Mouse (Mus musculus): ENCODE measurements around the gene Fibp. TPM values are rescaled to one million over a fixed set of nuclear protein-coding genes. Genes with fewer than 3 reads are reported as not detected.
A peak's percentile ranks its signal among the peaks of the same experiment; 100 is the strongest.

Fibp gene
- polyA plus RNA-seq, 1 experiment from 2014 or later: 192 TPM

DNA sequence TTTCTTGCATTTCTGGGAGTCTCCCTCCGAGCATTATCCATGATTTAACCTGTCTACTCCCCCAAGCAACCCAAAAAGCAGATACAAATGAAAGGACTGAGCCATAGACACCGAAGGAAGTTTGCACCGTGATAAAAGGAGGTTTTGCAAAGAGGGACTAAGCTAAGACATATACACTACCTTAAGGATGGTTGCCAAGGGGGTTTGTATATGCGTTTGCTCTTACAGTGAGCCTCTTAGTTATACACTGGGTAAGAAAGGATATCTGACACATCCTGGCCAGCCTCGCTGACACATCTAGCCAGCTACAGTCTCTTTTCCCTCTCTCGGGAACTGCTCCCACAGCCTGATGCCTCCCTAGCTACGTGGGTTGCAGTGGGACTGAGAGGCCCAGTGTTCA is 26.5 kb upstream of the Fibp start:
- Histone ChIP-seq H3K4me1 (replicated peaks) (peaks cover 12% of the 10 kb centered on the region), H3K27me3 (no peaks in the 10 kb centered on the region), H3K4me2 (replicated peaks) (no peak overlapping the region), H3K9ac (replicated peaks) (no peak overlapping the region), H3K36me3 (no peaks in the 10 kb centered on the region), H3K27ac (no peak overlapping the region), H3K9me3 (no peaks in the 10 kb centered on the region), H3K4me3 (replicated peaks) (no peak overlapping the region)
- ATAC-seq: no peak
- WGBS: 72% methylated on average over 7 of the region's 7 CpGs

DNA sequence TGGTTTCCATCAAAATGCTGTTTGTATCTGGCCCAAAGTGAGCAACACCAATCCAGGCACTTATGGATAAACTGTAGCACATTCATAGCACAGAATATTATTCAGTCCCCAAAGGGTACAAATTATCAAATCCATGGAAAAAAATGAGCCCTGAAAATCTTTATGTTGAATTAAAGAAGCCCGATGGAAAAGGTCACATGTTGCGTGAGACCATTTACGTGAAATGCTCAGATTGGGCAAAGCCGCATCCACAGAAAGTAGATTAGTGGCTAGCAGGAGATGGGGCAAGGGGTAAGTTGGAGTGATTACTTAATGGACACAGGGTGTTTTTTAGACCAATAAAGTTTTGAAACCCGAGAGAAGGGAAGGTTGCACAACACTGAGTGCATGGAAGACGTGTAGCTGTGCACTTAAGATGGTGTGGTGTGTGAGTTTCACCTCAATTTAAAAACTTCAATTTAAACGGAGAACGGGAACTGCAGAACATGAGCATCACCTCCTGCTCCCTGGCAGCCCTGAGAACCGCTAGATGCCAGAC is 16.0 kb upstream of the Fibp start:
- H3K27me3 ChIP-seq: peaks cover 53% of the 10 kb centered on the region

DNA sequence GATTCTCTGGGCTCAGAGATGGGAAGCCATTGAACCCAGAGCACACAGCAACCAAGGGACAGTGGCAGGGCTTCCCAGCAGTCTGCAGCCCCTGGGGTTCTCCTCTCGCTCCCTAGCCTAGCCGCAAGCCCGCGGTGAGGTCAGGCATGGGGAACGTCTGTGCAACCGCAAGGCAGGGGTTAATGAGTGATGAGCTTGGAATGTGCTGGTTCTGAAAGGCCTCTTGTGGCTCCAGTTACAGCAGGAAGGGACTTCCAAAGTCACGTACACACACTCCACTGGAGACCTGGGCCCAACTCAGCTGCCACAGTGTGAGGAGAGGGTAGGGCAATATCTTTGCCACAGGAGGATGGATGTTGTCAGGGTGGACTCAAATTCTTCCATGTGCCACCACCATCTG is 15.5 kb upstream of the Fibp start:
- no peak overlapping the region for H3K4me2 ChIP-seq (replicated peaks)
- ATAC-seq: no peak
- H3K36me3 ChIP-seq: no peaks in the 10 kb centered on the region
- no peak overlapping the region for H3K27ac ChIP-seq
- 34% methylated on average over 7 of the region's 7 CpGs for WGBS
- H3K9ac ChIP-seq (replicated peaks): no peak overlapping the region
- H3K27me3 ChIP-seq: peaks cover 58% of the 10 kb centered on the region
- H3K9me3 ChIP-seq: peaks cover 3% of the 10 kb centered on the region; the same call in 1 of the 2 replicates
- peaks cover 18% of the 10 kb centered on the region for H3K4me1 ChIP-seq (replicated peaks)
- no peak overlapping the region for H3K4me3 ChIP-seq (replicated peaks)

More for the DNA sequence above, 16.0 kb upstream of the Fibp start:
- H3K4me3 ChIP-seq (replicated peaks): no peak overlapping the region
- H3K4me2 ChIP-seq (replicated peaks): no peak overlapping the region
- no peak overlapping the region for H3K27ac ChIP-seq
- WGBS: 69% methylated on average over 9 of the region's 9 CpGs
- no peak overlapping the region for H3K9ac ChIP-seq (replicated peaks)
- no peaks in the 10 kb centered on the region for H3K36me3 ChIP-seq
- ATAC-seq: no peak
- H3K9me3 ChIP-seq: peaks cover 3% of the 10 kb centered on the region; the same call in 1 of the 2 replicates
- H3K4me1 ChIP-seq (replicated peaks): peaks cover 18% of the 10 kb centered on the region

DNA sequence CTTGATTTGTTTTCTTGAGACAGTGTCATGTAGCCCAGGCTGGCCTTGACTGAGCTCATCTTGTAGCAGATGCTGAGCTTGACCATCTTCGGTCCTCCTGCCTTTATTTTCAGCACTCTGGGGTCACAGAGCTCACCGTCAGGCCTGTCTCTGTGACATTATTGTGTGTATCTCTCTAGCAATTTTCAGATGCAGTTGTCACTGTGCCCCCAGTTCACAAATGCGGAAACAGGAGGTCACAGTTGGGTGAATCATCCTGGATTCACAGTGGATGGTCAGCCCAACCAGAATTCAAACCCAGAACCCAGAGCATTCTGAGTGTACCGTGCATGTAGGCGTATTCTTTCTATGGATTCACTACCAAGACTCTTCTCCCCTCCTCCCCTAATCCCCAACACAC is 14.7 kb upstream of the Fibp start:
- no peak overlapping the region for H3K9ac ChIP-seq (replicated peaks)
- H3K4me2 ChIP-seq (replicated peaks): no peak overlapping the region
- WGBS: 88% methylated on average over 5 of the region's 5 CpGs
- no peak overlapping the region for H3K27ac ChIP-seq
- no peaks in the 10 kb centered on the region for H3K9me3 ChIP-seq
- H3K4me3 ChIP-seq (replicated peaks): no peak overlapping the region
- no peak for ATAC-seq
- peaks cover 18% of the 10 kb centered on the region for H3K4me1 ChIP-seq (replicated peaks)
- no peaks in the 10 kb centered on the region for H3K36me3 ChIP-seq
- H3K27me3 ChIP-seq: peaks cover 66% of the 10 kb centered on the region

DNA sequence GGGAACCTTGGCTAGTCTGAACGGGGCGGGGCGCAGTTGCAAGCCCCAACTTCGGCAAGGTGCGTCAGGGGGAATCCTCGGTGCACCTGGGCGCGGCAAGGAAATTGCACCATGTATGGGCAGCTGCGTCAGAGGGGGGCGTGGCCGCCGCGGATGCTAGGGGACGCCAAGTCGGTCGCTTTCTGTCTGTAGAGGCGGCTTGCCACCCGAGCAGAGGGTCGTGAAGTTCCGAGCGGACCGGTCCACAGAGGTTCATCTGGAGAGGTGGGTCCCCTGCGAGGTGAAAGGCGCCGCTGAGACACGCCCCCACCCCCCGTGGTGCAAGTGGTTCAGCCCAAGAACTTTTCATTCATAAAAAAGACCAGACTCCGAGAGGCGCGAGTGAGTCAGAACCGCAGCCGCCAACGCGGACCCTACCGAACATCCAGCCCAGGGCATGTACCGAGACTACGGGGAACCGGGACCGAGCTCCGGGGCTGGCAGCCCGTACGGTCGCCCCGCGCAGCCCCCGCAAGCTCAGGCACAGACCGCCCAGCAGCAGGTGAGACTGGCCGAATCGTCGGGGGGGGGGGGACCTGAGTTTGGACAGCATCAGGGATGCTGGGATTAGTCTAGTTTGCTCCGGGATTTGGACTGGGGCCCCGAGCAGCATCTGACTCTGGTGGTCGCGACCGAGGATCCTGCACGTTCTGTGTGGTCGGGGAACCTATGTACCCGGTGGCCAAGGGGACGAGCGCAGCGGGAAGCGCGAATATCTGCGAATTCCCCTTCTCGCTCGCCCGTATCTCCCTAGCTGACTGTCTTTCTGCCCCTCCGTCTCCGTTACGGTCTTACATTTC is 12.7 kb upstream of the Fibp start, which contains the start of gene Fosl1:
TSS of gene Fosl1 (plus strand) at position 33 of the 839 bp plus-strand sequence.
- Histone ChIP-seq H3K4me3 (replicated peaks) (peak within 1 kb of the TSS; percentile 43), H3K27me3 (peaks cover 76% of the 10 kb centered on the region), H3K9me3 (no peaks in the 10 kb centered on the region), H3K4me2 (replicated peaks) (peak within 1 kb of the TSS; percentile 84), H3K9ac (replicated peaks) (peak within 1 kb of the TSS; percentile 51), H3K27ac (no peak within 1 kb of the TSS), H3K4me1 (replicated peaks) (peaks cover 18% of the 10 kb centered on the region), H3K36me3 (no peaks in the 10 kb centered on the region)
- ATAC-seq: peak; percentile 72
- WGBS: under 1% methylated on average over 70 of the region's 70 CpGs

DNA sequence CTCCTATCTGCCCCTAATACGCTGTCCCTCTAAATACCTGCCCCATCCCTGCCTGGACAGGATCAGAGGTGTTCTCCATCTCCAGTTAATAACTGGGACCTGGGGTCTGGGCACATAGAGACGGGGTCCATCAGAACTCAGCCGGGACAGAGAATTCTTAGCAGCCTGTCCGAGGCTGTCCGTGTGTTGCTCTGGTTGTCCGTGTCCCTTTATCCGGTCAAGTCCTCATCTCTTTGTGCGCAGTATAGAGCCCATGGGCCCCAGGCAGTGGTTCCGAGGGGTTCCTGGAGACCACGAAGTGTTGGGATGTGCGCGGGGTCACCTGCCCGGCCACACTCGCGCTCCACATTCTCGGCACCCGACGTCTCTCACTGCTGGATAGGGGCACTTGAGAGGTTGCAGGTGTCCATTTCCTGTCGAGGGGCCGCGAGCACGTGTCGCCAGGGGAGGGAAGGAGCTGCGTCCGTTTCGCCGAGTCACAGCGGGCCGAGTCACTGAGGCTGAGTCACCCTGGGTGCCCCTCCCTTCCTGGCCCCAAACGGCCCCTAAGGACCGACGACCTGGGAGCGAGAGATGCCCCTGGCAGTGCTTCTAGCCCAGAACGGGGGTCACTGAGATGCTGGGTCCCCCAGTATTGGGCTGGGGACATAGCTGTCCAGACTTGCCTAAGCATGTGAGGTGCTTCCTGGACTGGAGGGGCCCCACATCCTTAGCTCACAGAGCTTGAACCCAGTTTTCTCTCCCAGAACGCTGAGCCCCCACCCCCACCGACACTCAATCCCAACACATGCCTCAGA is 11.9 kb upstream of the Fibp start:
- H3K27me3 ChIP-seq: peaks cover 76% of the 10 kb centered on the region
- H3K4me1 ChIP-seq (replicated peaks): peaks cover 18% of the 10 kb centered on the region
- H3K27ac ChIP-seq: no peak overlapping the region
- 7% methylated on average over 36 of the region's 36 CpGs for WGBS
- peak overlapping the region; percentile 51; the same call in 1 of the 2 replicates for H3K9ac ChIP-seq (replicated peaks)
- H3K36me3 ChIP-seq: no peaks in the 10 kb centered on the region
- H3K4me3 ChIP-seq (replicated peaks): peak overlapping the region; percentile 43
- peak overlapping the region; percentile 84 for H3K4me2 ChIP-seq (replicated peaks)
- no peaks in the 10 kb centered on the region for H3K9me3 ChIP-seq
- peak; percentile 21; the same call in 1 of the 2 replicates for ATAC-seq

DNA sequence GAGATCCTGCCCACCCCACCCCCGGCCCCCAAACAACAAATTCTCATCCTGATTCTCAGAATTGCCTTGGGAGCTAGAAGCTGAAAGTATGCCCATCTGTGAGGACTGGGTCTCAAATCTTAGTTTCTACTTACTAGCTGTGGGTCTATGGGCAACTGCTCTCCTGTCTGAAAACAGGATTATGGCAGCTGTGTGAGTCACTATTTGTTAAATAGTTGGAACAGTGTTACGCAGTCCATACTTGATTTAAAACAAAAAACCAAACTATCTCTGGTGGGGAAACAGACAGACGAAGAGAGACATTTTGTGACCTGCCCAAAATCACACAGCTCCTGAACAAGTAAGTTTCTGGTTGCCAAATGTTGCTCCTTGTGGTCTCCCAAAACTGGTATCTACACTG is 10.7 kb upstream of the Fibp start:
- no peak overlapping the region for H3K4me3 ChIP-seq (replicated peaks)
- H3K9me3 ChIP-seq: no peaks in the 10 kb centered on the region
- no peak overlapping the region for H3K4me2 ChIP-seq (replicated peaks)
- no peak overlapping the region for H3K9ac ChIP-seq (replicated peaks)
- 87% methylated on average over 3 of the region's 3 CpGs for WGBS
- ATAC-seq: no peak
- peaks cover 4% of the 10 kb centered on the region for H3K36me3 ChIP-seq
- H3K27me3 ChIP-seq: peaks cover 69% of the 10 kb centered on the region
- H3K27ac ChIP-seq: no peak overlapping the region
- peaks cover 19% of the 10 kb centered on the region for H3K4me1 ChIP-seq (replicated peaks)

DNA sequence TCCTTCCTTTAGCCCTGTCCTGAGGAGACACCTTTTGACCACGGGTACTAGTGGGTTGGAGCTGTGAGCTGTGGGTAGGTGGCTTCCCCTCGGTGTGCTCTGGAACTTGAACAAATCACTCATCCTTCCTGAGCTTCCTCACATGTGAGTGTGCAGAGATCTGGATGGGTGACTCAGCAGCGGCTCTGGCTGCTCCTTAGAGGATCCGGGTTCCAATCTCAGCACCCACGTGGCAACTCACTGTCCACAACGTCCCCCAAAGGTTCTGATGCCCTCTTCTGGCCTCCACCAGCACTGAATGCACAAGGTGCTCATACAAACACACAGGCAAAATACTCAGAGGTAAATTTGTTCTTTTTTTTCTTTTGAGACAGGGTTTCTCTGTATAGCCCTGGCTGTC is 8.6 kb upstream of the Fibp start:
- no peak for ATAC-seq
- Histone ChIP-seq H3K4me2 (replicated peaks) (no peak overlapping the region), H3K9ac (replicated peaks) (no peak overlapping the region), H3K4me1 (replicated peaks) (peaks cover 40% of the 10 kb centered on the region), H3K9me3 (no peaks in the 10 kb centered on the region), H3K36me3 (peaks cover 4% of the 10 kb centered on the region), H3K27ac (no peak overlapping the region), H3K4me3 (replicated peaks) (no peak overlapping the region), H3K27me3 (peaks cover 50% of the 10 kb centered on the region)
- WGBS: 77% methylated on average over 6 of the region's 6 CpGs

DNA sequence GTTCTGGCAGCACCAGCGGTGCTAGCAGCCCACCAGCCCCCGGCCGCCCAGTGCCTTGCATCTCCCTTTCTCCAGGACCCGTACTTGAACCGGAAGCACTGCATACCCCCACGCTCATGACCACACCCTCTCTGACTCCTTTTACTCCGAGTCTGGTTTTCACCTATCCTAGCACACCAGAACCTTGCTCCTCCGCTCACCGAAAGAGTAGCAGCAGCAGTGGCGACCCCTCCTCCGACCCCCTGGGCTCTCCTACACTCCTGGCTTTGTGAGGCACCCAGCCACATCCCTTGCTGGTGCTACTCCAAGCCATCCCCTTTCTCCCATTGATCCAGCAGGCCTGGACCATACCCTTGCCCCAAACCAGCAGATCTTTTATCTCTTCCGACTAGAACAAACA is 5.4 kb upstream of the Fibp start:
- Histone ChIP-seq H3K27ac (no peak overlapping the region), H3K27me3 (peaks cover 33% of the 10 kb centered on the region), H3K4me2 (replicated peaks) (peak overlapping the region; percentile 99), H3K4me3 (replicated peaks) (peak overlapping the region; percentile 79; the same call in 1 of the 2 replicates), H3K9me3 (no peaks in the 10 kb centered on the region), H3K9ac (replicated peaks) (peak overlapping the region; percentile 93), H3K4me1 (replicated peaks) (peaks cover 33% of the 10 kb centered on the region), H3K36me3 (peaks cover 4% of the 10 kb centered on the region)
- 84% methylated on average over 12 of the region's 12 CpGs for WGBS
- ATAC-seq: no peak

DNA sequence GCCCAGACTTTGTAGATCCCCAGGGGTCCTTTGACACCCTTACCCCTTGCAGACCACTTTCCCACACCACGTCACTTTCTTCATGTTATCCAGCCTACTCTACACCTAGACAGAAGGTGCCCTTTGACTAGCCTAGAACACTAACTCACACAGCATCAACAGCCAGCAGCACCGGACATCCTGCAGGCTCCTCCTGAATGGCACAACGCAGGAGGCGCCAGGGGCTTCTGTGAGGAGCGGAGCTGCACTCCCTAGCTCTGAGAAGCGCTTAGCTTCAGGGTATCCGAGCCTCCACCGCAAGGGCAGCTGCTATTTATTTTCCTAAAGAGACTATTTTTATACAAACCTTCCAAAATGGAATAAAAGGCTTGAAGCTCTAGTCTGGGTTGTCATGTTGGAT is 4.8 kb upstream of the Fibp start:
- H3K4me3 ChIP-seq (replicated peaks): peak overlapping the region; percentile 79
- no peak overlapping the region for H3K27ac ChIP-seq
- peaks cover 27% of the 10 kb centered on the region for H3K27me3 ChIP-seq
- H3K4me2 ChIP-seq (replicated peaks): peak overlapping the region; percentile 99
- H3K9me3 ChIP-seq: no peaks in the 10 kb centered on the region
- WGBS: 63% methylated on average over 8 of the region's 8 CpGs
- H3K36me3 ChIP-seq: peaks cover 4% of the 10 kb centered on the region
- ATAC-seq: no peak
- peaks cover 33% of the 10 kb centered on the region for H3K4me1 ChIP-seq (replicated peaks)
- H3K9ac ChIP-seq (replicated peaks): peak overlapping the region; percentile 93

DNA sequence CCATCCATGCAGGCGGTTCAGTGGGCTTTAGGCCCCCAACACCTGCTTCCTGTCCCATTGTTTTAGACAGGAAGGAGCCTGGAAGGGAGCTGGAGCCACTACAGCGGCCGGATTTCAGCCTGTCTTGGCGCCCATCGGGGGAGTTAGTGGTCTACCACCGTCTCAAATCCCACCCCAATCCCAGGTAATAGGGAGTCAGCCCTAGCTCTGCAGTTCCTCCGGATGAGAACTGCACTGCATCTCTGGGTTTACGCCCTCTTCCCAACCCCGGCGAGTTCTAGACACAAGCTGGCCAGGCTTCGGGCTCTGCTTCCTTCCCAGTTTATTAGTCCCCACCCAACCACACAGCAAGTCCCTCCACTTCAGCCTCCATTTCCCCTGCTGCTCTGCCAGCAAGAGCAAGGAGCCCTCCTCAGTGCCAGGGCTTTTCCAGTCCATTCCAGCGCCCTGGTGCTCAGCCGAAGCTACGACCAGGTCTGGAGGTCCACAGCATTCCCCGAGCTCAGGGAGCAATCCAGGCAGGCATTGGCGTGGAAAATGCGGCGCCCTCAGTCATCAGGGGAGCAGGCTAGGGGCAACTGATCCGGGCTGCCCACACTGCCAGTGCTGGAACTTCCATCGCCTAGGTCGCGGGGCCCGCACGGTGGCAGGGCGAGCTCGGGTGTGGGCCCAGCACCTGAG is 4.0 kb upstream of the Fibp start:
- Histone ChIP-seq H3K4me1 (replicated peaks) (peaks cover 39% of the 10 kb centered on the region), H3K4me2 (replicated peaks) (peak overlapping the region; percentile 99), H3K27ac (peak overlapping the region; percentile 97), H3K27me3 (peaks cover 19% of the 10 kb centered on the region), H3K9ac (replicated peaks) (peak overlapping the region; percentile 93), H3K36me3 (peaks cover 4% of the 10 kb centered on the region), H3K9me3 (no peaks in the 10 kb centered on the region), H3K4me3 (replicated peaks) (peak overlapping the region; percentile 79)
- no peak for ATAC-seq
- WGBS: 3% methylated on average over 26 of the region's 26 CpGs

All from midbrain, embryonic 13.5 days (tissue).